Mouse (Mus musculus): ENCODE data around the gene Pcnx3.
A peak's percentile ranks its signal among the peaks of the same experiment; 100 is the strongest.

GRCm38 (mm10) chr19:5648401-5649297 is 40.1 kb downstream of the Pcnx3 start:
- TF ChIP-seq EP300 (IDR thresholded peaks at IDR 0.05) (no peak), CTCF (IDR thresholded peaks at IDR 0.05) (peak; percentile 58)

Measured in lung, postnatal 0 days (tissue).